Mouse (Mus musculus): ENCODE results near the gene Rasgrf2.
A peak's percentile ranks its signal among the peaks of the same experiment; 100 is the strongest.

Gene Rasgrf2

GRCm38 (mm10) chr13:91881837-91882480 lies 249.5 kb downstream of the Rasgrf2 start:
- peak; percentile 28 for DNase-seq (ENCODE audit: low spot score)

- no peak for DNase-seq (ENCODE audit: low spot score)
These were observed 251.2 kb downstream of the Rasgrf2 start for GRCm38 (mm10) chr13:91880256-91880655.

DNA sequence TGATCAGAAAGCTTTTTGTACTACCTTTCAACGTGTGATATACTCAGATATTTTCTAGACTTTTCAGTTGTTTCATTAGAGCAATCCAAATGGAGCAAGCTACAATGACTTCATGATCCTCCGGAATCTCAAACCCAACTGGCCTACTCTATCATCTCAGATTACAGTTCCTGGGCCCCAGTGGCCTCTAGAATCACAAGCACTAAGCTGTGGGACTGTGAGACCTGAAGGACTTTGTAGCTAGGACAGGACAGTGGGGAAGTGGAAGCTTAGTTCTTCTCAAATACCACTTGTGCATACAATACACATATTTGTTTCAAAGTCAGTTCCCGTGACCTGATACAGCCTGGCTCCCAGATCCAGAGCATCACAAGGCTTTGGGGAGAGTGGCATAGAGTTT lies 253.5 kb downstream of the Rasgrf2 start:
- DNase-seq (ENCODE audit: low spot score): no peak

- no peak for DNase-seq (ENCODE audit: low spot score)
These were observed 254.1 kb downstream of the Rasgrf2 start for GRCm38 (mm10) chr13:91877350-91877749.

DNA sequence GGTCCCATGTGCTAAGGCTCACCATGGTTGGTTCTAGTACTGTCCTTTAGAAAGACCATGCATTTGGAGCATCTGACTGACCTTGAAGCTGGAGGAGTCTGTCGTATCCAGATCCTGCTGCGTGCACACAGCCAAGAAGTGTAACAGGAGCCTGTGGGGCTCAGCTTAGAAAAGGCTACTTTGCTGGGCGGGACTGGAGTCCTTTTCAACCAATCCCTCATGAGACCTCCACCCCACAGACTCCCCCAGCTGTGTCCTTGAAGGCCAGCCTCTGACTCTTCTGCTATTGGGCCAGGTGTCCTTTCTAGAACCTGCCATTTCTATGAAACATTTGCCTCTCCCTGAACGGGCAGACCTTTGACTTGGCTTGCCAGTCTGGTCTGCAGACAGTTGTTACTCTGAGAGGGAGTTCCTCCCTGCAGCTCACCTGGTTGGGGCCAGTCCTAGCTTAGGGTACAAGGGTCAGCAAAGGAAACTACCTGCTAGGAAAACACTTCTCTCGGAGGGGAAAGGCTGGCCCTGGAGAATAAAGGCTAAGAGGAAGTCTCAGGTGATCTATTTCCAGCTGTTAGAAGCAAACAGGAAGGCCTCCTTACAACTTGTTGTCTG lies 254.6 kb downstream of the Rasgrf2 start, which contains the start of gene Ckmt2:
Gene Ckmt2 (minus strand): TSS at position 145 of the 609 bp plus-strand sequence.
- DNase-seq (ENCODE audit: low spot score): no peak

GRCm38 (mm10) chr13:91875581-91875980 lies 255.9 kb downstream of the Rasgrf2 start:
- DNase-seq (ENCODE audit: low spot score): no peak

DNA sequence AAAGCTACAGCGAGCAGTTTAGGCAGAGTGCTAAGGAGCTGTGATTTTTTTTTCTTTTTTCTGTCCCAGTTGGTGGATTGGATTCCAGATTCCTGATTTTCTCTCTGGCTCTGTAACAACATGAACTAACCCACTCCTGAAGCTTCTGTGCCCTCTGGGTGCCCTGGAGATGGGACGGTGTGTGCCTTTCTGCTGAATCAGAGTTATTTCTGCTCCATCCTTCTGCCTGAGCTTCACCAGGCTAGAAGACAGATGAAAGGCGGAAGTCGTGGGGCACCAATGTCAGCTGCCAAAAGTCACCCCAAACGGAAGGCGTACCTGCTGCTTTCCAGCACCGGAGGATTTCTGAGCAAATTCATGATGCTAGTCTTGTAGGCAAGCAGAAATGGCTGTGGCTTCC lies 256.9 kb downstream of the Rasgrf2 start:
- DNase-seq (ENCODE audit: low spot score): no peak

DNA sequence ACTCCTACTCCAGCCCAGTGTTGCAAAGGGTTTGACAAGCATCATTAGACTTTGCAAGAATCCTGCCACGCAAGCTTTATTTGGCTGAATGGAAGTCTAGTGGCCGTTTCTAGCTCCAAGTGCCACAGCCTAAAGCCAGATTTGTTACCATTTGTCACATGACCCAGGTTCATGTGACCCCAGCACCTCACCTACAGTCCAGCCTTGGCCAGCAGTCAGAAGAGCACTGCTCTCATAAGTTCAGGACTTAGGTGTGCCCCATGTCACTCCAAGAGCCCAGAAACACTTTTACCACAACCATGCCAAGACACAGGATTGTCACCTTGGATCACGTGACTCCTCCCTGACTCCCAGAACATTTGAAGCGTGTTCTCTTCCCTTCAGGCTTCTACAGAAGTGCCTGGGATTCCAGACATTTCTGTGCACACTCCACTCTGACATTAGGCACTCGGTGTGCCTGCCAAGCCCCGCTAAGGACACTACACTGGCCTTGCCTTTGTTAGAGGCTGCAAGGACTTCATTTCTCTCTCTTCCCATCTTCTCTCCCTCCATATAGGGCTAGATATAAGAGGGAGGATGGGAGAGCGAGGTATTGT lies 257.6 kb downstream of the Rasgrf2 start:
- no peak for DNase-seq (ENCODE audit: low spot score)

GRCm38 (mm10) chr13:91868577-91868976 lies 262.9 kb downstream of the Rasgrf2 start:
- no peak for DNase-seq (ENCODE audit: low spot score)

GRCm38 (mm10) chr13:91858835-91859234 lies 272.6 kb downstream of the Rasgrf2 start:
- peak; percentile 21 for DNase-seq (ENCODE audit: low spot score)

GRCm38 (mm10) chr13:91857427-91857826 lies 274.0 kb downstream of the Rasgrf2 start:
- DNase-seq (ENCODE audit: low spot score): no peak

DNA sequence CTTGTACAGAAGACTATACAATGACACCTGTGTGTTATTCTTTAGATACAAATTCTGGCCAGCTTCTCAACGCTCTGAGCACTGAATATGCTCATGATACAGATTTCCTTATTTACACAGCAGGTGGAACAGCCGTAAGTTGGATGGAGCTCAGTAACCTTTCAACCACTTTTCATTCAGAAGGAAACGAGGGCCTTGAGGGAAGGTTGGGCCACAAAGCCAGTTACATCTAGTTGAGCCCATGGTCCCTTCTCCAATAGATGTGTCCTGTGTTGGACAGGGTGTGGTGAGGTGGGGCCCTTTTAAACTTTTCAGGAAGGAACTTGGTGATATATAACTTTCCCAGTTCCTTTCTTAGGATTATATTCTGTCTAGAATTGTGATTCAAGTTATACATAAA lies 277.0 kb downstream of the Rasgrf2 start:
- no peak for DNase-seq (ENCODE audit: low spot score)
